Mouse (Mus musculus): Measurements from ENCODE around the gene Slc27a2. TPM values are rescaled to one million over a fixed set of nuclear protein-coding genes. Genes with fewer than 3 reads are reported as not detected.

Gene Slc27a2
- polyA plus RNA-seq, 2 experiments: 0.29 to 0.94 TPM

GRCm38 (mm10) chr2:126572747-126573146 lies 20.5 kb downstream of the Slc27a2 start:
- Histone ChIP-seq H3K9me3 (ENCODE audit: control insufficient read depth, low read length) (no peaks in the 10 kb centered on the region), H3K4me1 (ENCODE audit: control insufficient read depth, insufficient read depth, low read length) (peaks cover 7% of the 10 kb centered on the region; the same call in 1 of the 2 replicates), H3K9ac (ENCODE audit: low read depth, low read length, severe bottlenecking) (no peak overlapping the region), H3K27ac (replicated peaks; ENCODE audit: low read depth, low read length) (no peak overlapping the region), H3K4me3 (replicated peaks; ENCODE audit: low read length) (no peak overlapping the region), H3K27me3 (ENCODE audit: control insufficient read depth, insufficient read depth, low read length) (no peaks in the 10 kb centered on the region), H3K36me3 (ENCODE audit: control insufficient read depth, insufficient read depth, low read length) (no peaks in the 10 kb centered on the region), H3K4me2 (replicated peaks; ENCODE audit: low read depth, low read length, severe bottlenecking) (no peak overlapping the region)
- DNase-seq (ENCODE audit: low spot score): no peak
- no peak for ATAC-seq (ENCODE audit: low FRiP score, low read depth)
- 48% methylated on average over 4 of the region's 4 CpGs for WGBS
- no peak for TF ChIP-seq POLR2A (IDR thresholded peaks at IDR 0.05; ENCODE audit: borderline replicate concordance, extremely low read depth, insufficient read depth, insufficient read length)

- DNase-seq (ENCODE audit: low spot score) (no peak), ATAC-seq (ENCODE audit: low FRiP score, low read depth) (no peak)
- Histone ChIP-seq H3K4me1 (ENCODE audit: control insufficient read depth, insufficient read depth, low read length) (peaks cover 7% of the 10 kb centered on the region; the same call in 1 of the 2 replicates), H3K36me3 (ENCODE audit: control insufficient read depth, insufficient read depth, low read length) (no peaks in the 10 kb centered on the region), H3K9me3 (ENCODE audit: control insufficient read depth, low read length) (no peaks in the 10 kb centered on the region), H3K27me3 (ENCODE audit: control insufficient read depth, insufficient read depth, low read length) (no peaks in the 10 kb centered on the region), H3K9ac (ENCODE audit: low read depth, low read length, severe bottlenecking) (no peak overlapping the region), H3K27ac (replicated peaks; ENCODE audit: low read depth, low read length) (no peak overlapping the region), H3K4me3 (replicated peaks; ENCODE audit: low read length) (no peak overlapping the region), H3K4me2 (replicated peaks; ENCODE audit: low read depth, low read length, severe bottlenecking) (no peak overlapping the region)
- no peak for TF ChIP-seq POLR2A (IDR thresholded peaks at IDR 0.05; ENCODE audit: borderline replicate concordance, extremely low read depth, insufficient read depth, insufficient read length)
- 79% methylated on average over 11 of the region's 11 CpGs for WGBS
Observed at GRCm38 (mm10) chr2:126575391-126576176, 23.4 kb downstream of the Slc27a2 start.

GRCm38 (mm10) chr2:126577362-126577761 lies 25.2 kb downstream of the Slc27a2 start:
- no peak for DNase-seq (ENCODE audit: low spot score)
- no peak overlapping the region for H3K9ac ChIP-seq (ENCODE audit: low read depth, low read length, severe bottlenecking)
- H3K9me3 ChIP-seq (ENCODE audit: control insufficient read depth, low read length): no peaks in the 10 kb centered on the region
- no peak for ATAC-seq (ENCODE audit: low FRiP score, low read depth)
- H3K27me3 ChIP-seq (ENCODE audit: control insufficient read depth, insufficient read depth, low read length): no peaks in the 10 kb centered on the region
- H3K4me2 ChIP-seq (replicated peaks; ENCODE audit: low read depth, low read length, severe bottlenecking): no peak overlapping the region
- peaks cover 3% of the 10 kb centered on the region; the same call in 1 of the 2 replicates for H3K4me1 ChIP-seq (ENCODE audit: control insufficient read depth, insufficient read depth, low read length)
- H3K4me3 ChIP-seq (replicated peaks; ENCODE audit: low read length): no peak overlapping the region
- no peak for TF ChIP-seq POLR2A (IDR thresholded peaks at IDR 0.05; ENCODE audit: borderline replicate concordance, extremely low read depth, insufficient read depth, insufficient read length)
- no peaks in the 10 kb centered on the region for H3K36me3 ChIP-seq (ENCODE audit: control insufficient read depth, insufficient read depth, low read length)
- 68% methylated on average over 5 of the region's 5 CpGs for WGBS
- H3K27ac ChIP-seq (replicated peaks; ENCODE audit: low read depth, low read length): no peak overlapping the region

GRCm38 (mm10) chr2:126579282-126579681 lies 27.1 kb downstream of the Slc27a2 start:
- Histone ChIP-seq H3K27me3 (ENCODE audit: control insufficient read depth, insufficient read depth, low read length) (no peaks in the 10 kb centered on the region), H3K4me1 (ENCODE audit: control insufficient read depth, insufficient read depth, low read length) (no peaks in the 10 kb centered on the region), H3K36me3 (ENCODE audit: control insufficient read depth, insufficient read depth, low read length) (no peaks in the 10 kb centered on the region), H3K9ac (ENCODE audit: low read depth, low read length, severe bottlenecking) (no peak overlapping the region), H3K27ac (replicated peaks; ENCODE audit: low read depth, low read length) (no peak overlapping the region), H3K4me2 (replicated peaks; ENCODE audit: low read depth, low read length, severe bottlenecking) (no peak overlapping the region), H3K4me3 (replicated peaks; ENCODE audit: low read length) (no peak overlapping the region), H3K9me3 (ENCODE audit: control insufficient read depth, low read length) (no peaks in the 10 kb centered on the region)
- 89% methylated on average over 1 of the region's 1 CpGs for WGBS
- ATAC-seq (ENCODE audit: low FRiP score, low read depth) (no peak), DNase-seq (ENCODE audit: low spot score) (no peak)
- no peak for TF ChIP-seq POLR2A (IDR thresholded peaks at IDR 0.05; ENCODE audit: borderline replicate concordance, extremely low read depth, insufficient read depth, insufficient read length)

- Histone ChIP-seq H3K27ac (replicated peaks; ENCODE audit: low read depth, low read length) (no peak overlapping the region), H3K36me3 (ENCODE audit: control insufficient read depth, insufficient read depth, low read length) (no peaks in the 10 kb centered on the region), H3K27me3 (ENCODE audit: control insufficient read depth, insufficient read depth, low read length) (no peaks in the 10 kb centered on the region), H3K4me3 (replicated peaks; ENCODE audit: low read length) (no peak overlapping the region), H3K9ac (ENCODE audit: low read depth, low read length, severe bottlenecking) (no peak overlapping the region), H3K4me2 (replicated peaks; ENCODE audit: low read depth, low read length, severe bottlenecking) (no peak overlapping the region), H3K4me1 (ENCODE audit: control insufficient read depth, insufficient read depth, low read length) (no peaks in the 10 kb centered on the region), H3K9me3 (ENCODE audit: control insufficient read depth, low read length) (no peaks in the 10 kb centered on the region)
- TF ChIP-seq POLR2A (IDR thresholded peaks at IDR 0.05; ENCODE audit: borderline replicate concordance, extremely low read depth, insufficient read depth, insufficient read length): no peak
- DNase-seq (ENCODE audit: low spot score) (no peak), ATAC-seq (ENCODE audit: low FRiP score, low read depth) (no peak)
- 43% methylated on average over 6 of the region's 6 CpGs for WGBS
Observed at GRCm38 (mm10) chr2:126583960-126584359, 31.8 kb downstream of the Slc27a2 start.
